19 mouse cellular contexts compared by ENCODE assay signal in genomic region chr15:102023888-102024287, GRCm38 (mm10). TPM values are rescaled to one million over a fixed set of nuclear protein-coding genes. Genes with fewer than 3 reads are reported as not detected.
A peak's percentile ranks its signal among the peaks of the same experiment; 100 is the strongest.
DNase-seq lines count a peak whose midpoint lies in the region; ATAC-seq and TF ChIP-seq lines count a peak whose summit lies in the region.
"Had no signal": no experiment of that assay in that cellular context is flagged by ENCODE, and none has a peak within 500 bp of the region (broad histone marks: within the 10 kb centered on the region; RNA-seq: fewer than 3 reads in every experiment).

No protein-coding gene starts in this region.

- H3K4me2 ChIP-seq in hindbrain, embryonic 14.5 days (replicated peaks) = no peak overlapping the region
- no peak overlapping the region for H3K4me2 ChIP-seq in lung, embryonic 14.5 days
- H3K4me2 ChIP-seq in stomach, embryonic 16.5 days (ENCODE audit: low read depth, low read length) = no peak overlapping the region
- H3K4me2 ChIP-seq: forebrain, embryonic 13.5 days; hindbrain, embryonic 12.5 days; liver, embryonic 11.5 days had no signal

- peak overlapping the region; percentile 80 for H3K27ac ChIP-seq in hindbrain, embryonic 10.5 days
- no peak overlapping the region for H3K27ac ChIP-seq in hindbrain, embryonic 14.5 days
- H3K27ac ChIP-seq in lung, embryonic 14.5 days (ENCODE audit: low read depth) = peak overlapping the region; percentile 95
- 0 out of 2 replicates have a peak overlapping the region, but pooled peaks have one; percentile 25 for H3K27ac ChIP-seq in limb, embryonic 10.5 days
- peak overlapping the region; percentile 73 for H3K27ac ChIP-seq in stomach, embryonic 16.5 days (ENCODE audit: low read length)
- H3K27ac ChIP-seq: forebrain, embryonic 13.5 days; hindbrain, embryonic 12.5 days; left cerebral cortex, adult 2 months had no signal

- no peaks in the 10 kb centered on the region for H3K36me3 ChIP-seq in hindbrain, embryonic 10.5 days
- H3K36me3 ChIP-seq in hindbrain, embryonic 14.5 days (replicated peaks; ENCODE audit: control insufficient read depth, insufficient read depth) = no peaks in the 10 kb centered on the region
- H3K36me3 ChIP-seq in lung, embryonic 14.5 days (ENCODE audit: insufficient read depth) = no peaks in the 10 kb centered on the region
- H3K36me3 ChIP-seq in limb, embryonic 10.5 days = no peaks in the 10 kb centered on the region
- no peaks in the 10 kb centered on the region for H3K36me3 ChIP-seq in stomach, embryonic 16.5 days (ENCODE audit: control insufficient read depth, insufficient read depth, low read length)
- H3K36me3 ChIP-seq: hindbrain, embryonic 12.5 days had no signal

- no peak overlapping the region for H3K4me3 ChIP-seq in hindbrain, embryonic 10.5 days
- H3K4me3 ChIP-seq in hindbrain, embryonic 14.5 days (replicated peaks; ENCODE audit: low read length) = no peak overlapping the region
- no peak overlapping the region for H3K4me3 ChIP-seq in lung, embryonic 14.5 days (ENCODE audit: low read depth, low read length)
- no peak overlapping the region for H3K4me3 ChIP-seq in limb, embryonic 10.5 days
- H3K4me3 ChIP-seq in stomach, embryonic 16.5 days (replicated peaks; ENCODE audit: low read length) = no peak overlapping the region
- H3K4me3 ChIP-seq: forebrain, embryonic 13.5 days; hindbrain, embryonic 12.5 days; left cerebral cortex, adult 2 months had no signal

- TF ChIP-seq CTCF in lung, embryonic 14.5 days (IDR thresholded peaks at IDR 0.05; ENCODE audit: low read depth) = no peak

- H3K9ac ChIP-seq in hindbrain, embryonic 14.5 days = no peak overlapping the region
- no peak overlapping the region for H3K9ac ChIP-seq in lung, embryonic 14.5 days
- H3K9ac ChIP-seq in stomach, embryonic 16.5 days (ENCODE audit: low read length) = no peak overlapping the region
- H3K9ac ChIP-seq: forebrain, embryonic 13.5 days; hindbrain, embryonic 12.5 days had no signal

- no peak for ATAC-seq in hindbrain, embryonic 14.5 days (ENCODE audit: low FRiP score)
- no peak for ATAC-seq in lung, embryonic 14.5 days (ENCODE audit: insufficient read depth)
- no peak for ATAC-seq in stomach, embryonic 16.5 days (ENCODE audit: insufficient read depth, low FRiP score)
- ATAC-seq: forebrain, embryonic 13.5 days; inflammation-experienced regulatory T-cells, adult 6 months; midbrain, embryonic 16.5 days had no signal

- peaks cover 55% of the 10 kb centered on the region for H3K27me3 ChIP-seq in hindbrain, embryonic 10.5 days (ENCODE audit: insufficient read depth, poor library complexity, severe bottlenecking)
- H3K27me3 ChIP-seq in hindbrain, embryonic 14.5 days (ENCODE audit: control insufficient read depth, insufficient read depth, low read length) = peaks cover 46% of the 10 kb centered on the region
- H3K27me3 ChIP-seq in lung, embryonic 14.5 days (ENCODE audit: insufficient read depth, low read length) = peaks cover 19% of the 10 kb centered on the region
- peaks cover 62% of the 10 kb centered on the region for H3K27me3 ChIP-seq in limb, embryonic 10.5 days (ENCODE audit: low read depth, poor library complexity, severe bottlenecking)
- H3K27me3 ChIP-seq in stomach, embryonic 16.5 days (ENCODE audit: control insufficient read depth, insufficient read depth, low read length) = no peaks in the 10 kb centered on the region

- peaks cover 48% of the 10 kb centered on the region for H3K4me1 ChIP-seq in hindbrain, embryonic 10.5 days (replicated peaks)
- H3K4me1 ChIP-seq in hindbrain, embryonic 14.5 days (replicated peaks; ENCODE audit: control insufficient read depth, insufficient read depth, low read length) = peaks cover 8% of the 10 kb centered on the region; the same call in 1 of the 2 replicates
- H3K4me1 ChIP-seq in lung, embryonic 14.5 days (ENCODE audit: insufficient read depth) = peaks cover 14% of the 10 kb centered on the region
- H3K4me1 ChIP-seq in limb, embryonic 10.5 days = peaks cover 32% of the 10 kb centered on the region
- H3K4me1 ChIP-seq in stomach, embryonic 16.5 days (ENCODE audit: control insufficient read depth, insufficient read depth, low read length) = peaks cover 36% of the 10 kb centered on the region

- H3K9me3 ChIP-seq in hindbrain, embryonic 10.5 days = no peaks in the 10 kb centered on the region
- H3K9me3 ChIP-seq in hindbrain, embryonic 14.5 days (ENCODE audit: control insufficient read depth, low read length) = no peaks in the 10 kb centered on the region
- no peaks in the 10 kb centered on the region for H3K9me3 ChIP-seq in lung, embryonic 14.5 days (ENCODE audit: low read depth, low read length)
- no peaks in the 10 kb centered on the region for H3K9me3 ChIP-seq in limb, embryonic 10.5 days (replicated peaks)
- H3K9me3 ChIP-seq in stomach, embryonic 16.5 days (replicated peaks; ENCODE audit: control insufficient read depth, low read length) = no peaks in the 10 kb centered on the region
- H3K9me3 ChIP-seq: forebrain, embryonic 13.5 days; hindbrain, embryonic 12.5 days had no signal

- no peak for DNase-seq in hindbrain, embryonic 10.5 days (ENCODE audit: low spot score)
- no peak for DNase-seq in hindbrain, embryonic 14.5 days (ENCODE audit: low spot score)
- DNase-seq in lung, embryonic 14.5 days = peak; percentile 29
- no peak for DNase-seq in lung, postnatal 4 days
- no peak for DNase-seq in limb, embryonic 10.5 days (ENCODE audit: low spot score)
- no peak for DNase-seq in spleen, postnatal 4 days (ENCODE audit: low spot score in 2 of 2)
- DNase-seq: adrenal gland, adult 2 months; cerebellum, adult 2 months; cerebellum, postnatal 36 days; gastrocnemius, postnatal 14 days; kidney, postnatal 36 days; thymus, postnatal 36 days had no signal

- WGBS in hindbrain, embryonic 10.5 days = 70% methylated on average over 8 of the region's 8 CpGs
- 65% methylated on average over 8 of the region's 8 CpGs for WGBS in hindbrain, embryonic 14.5 days
- 46% methylated on average over 8 of the region's 8 CpGs for WGBS in lung, embryonic 14.5 days
- 71% methylated on average over 8 of the region's 8 CpGs for WGBS in limb, embryonic 10.5 days
- 46% methylated on average over 8 of the region's 8 CpGs for WGBS in stomach, embryonic 16.5 days

RNA-seq across cellular contexts. Expression of gene Krt18, which starts 4.1 kb away (rescaled TPM):
- 38.6 and 53.5 TPM in 2 replicates for polyA plus RNA-seq in hindbrain, embryonic 10.5 days (2016; fragmentation: Nextera tagmentation; extraction: Ambion mirVana)
- polyA plus RNA-seq in hindbrain, embryonic 14.5 days (2014; fragmentation: Nextera tagmentation; extraction: Ambion mirVana) = 8.6 and 15.7 TPM in 2 replicates
- polyA plus RNA-seq in lung, embryonic 14.5 days (2014; fragmentation: Nextera tagmentation; extraction: Ambion mirVana) = 148 TPM in 2 replicates
- polyA plus RNA-seq in limb, embryonic 10.5 days (2016; fragmentation: Nextera tagmentation; extraction: Ambion mirVana) = 33.4 and 49.5 TPM in 2 replicates
- 550 and 609 TPM in 2 replicates for polyA plus RNA-seq in stomach, embryonic 16.5 days (2015; fragmentation: Nextera tagmentation; extraction: Ambion mirVana)

RNA-seq across cellular contexts. Expression of gene Krt8, which starts 19.6 kb away (rescaled TPM):
- 43.1 and 55.5 TPM in 2 replicates for polyA plus RNA-seq in hindbrain, embryonic 10.5 days (2016; fragmentation: Nextera tagmentation; extraction: Ambion mirVana)
- polyA plus RNA-seq in hindbrain, embryonic 14.5 days (2014; fragmentation: Nextera tagmentation; extraction: Ambion mirVana) = 4.1 and 6.8 TPM in 2 replicates
- 183 and 192 TPM in 2 replicates for polyA plus RNA-seq in lung, embryonic 14.5 days (2014; fragmentation: Nextera tagmentation; extraction: Ambion mirVana)
- polyA plus RNA-seq in limb, embryonic 10.5 days (2016; fragmentation: Nextera tagmentation; extraction: Ambion mirVana) = 29.3 and 42.6 TPM in 2 replicates
- polyA plus RNA-seq in stomach, embryonic 16.5 days (2015; fragmentation: Nextera tagmentation; extraction: Ambion mirVana) = 1,152 and 1,422 TPM in 2 replicates

RNA-seq across cellular contexts. Expression of gene Eif4b, which starts 49.7 kb away (rescaled TPM):
- polyA plus RNA-seq in hindbrain, embryonic 10.5 days (2016; fragmentation: Nextera tagmentation; extraction: Ambion mirVana) = 80.4 and 122 TPM in 2 replicates
- polyA plus RNA-seq in hindbrain, embryonic 14.5 days (2014; fragmentation: Nextera tagmentation; extraction: Ambion mirVana) = 83.6 and 93.2 TPM in 2 replicates
- polyA plus RNA-seq in lung, embryonic 14.5 days (2014; fragmentation: Nextera tagmentation; extraction: Ambion mirVana) = 134 and 137 TPM in 2 replicates
- polyA plus RNA-seq in limb, embryonic 10.5 days (2016; fragmentation: Nextera tagmentation; extraction: Ambion mirVana) = 133 and 140 TPM in 2 replicates
- 108 and 122 TPM in 2 replicates for polyA plus RNA-seq in stomach, embryonic 16.5 days (2015; fragmentation: Nextera tagmentation; extraction: Ambion mirVana)
